Mouse (Mus musculus) T-cell, adult 66 days (primary cell): ENCODE data around the gene Myl6. TPM values are rescaled to one million over a fixed set of nuclear protein-coding genes. Genes with fewer than 3 reads are reported as not detected.

ENCODE experiments used
- total RNA-seq, 2 experiments: library from RNA; stranded (reverse); gene quantifications; 3 replicates in 1 of 2; 4 replicates in 1 of 2; pipeline ENCODE4 v1.2.4; 2023

Gene Myl6
- 100 to 1,000 TPM; 743 to 795 TPM for total RNA-seq

DNA sequence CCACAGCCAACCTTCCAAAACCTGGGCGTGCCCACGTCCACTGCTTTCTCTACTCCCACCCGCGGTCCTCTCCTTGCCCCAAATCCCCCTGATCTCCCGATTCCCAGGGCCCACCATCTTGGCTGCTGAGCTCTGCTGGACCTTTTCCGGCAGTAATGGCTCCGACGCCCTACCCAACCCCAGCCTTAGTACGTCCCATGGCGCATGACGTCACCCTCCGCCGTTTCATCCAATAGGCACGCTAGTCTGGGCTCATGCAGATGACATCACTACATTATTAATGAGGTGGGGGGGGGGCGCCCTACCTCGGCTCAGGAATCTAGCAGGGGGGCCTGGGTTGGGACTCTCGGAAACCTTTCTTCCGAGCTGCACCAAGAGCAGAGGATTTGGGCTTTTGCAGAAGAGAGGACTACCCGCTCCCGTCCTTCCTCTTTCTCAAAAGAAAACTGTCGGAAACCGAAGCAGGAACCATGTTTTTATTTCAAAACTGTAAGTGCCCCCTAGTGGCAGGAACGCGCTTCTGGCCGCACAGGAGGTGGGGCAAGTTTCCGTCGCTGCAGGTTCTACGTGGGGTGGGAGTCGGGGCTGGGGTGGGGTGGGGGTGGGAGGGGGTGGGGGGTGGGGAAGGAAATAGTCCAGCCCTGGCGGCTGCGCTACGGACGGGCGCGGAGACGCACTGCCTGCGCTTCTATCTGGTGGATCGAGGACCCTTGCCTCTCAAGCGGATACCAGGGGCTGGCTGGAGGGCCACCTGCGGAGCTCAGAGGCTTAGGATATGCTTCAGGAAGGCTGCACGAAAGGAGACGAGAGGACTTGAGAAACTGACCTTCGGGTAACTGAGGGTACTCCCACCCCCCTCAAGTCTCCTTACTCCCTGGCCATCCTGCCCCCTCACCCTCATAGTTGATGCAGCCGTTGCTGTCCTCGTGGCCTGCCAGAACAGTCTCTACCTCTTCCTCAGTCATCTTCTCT lies at the start of gene Myl6:
Gene Myl6 (minus strand): TSS at position 451 of the 972 bp plus-strand sequence.

DNA sequence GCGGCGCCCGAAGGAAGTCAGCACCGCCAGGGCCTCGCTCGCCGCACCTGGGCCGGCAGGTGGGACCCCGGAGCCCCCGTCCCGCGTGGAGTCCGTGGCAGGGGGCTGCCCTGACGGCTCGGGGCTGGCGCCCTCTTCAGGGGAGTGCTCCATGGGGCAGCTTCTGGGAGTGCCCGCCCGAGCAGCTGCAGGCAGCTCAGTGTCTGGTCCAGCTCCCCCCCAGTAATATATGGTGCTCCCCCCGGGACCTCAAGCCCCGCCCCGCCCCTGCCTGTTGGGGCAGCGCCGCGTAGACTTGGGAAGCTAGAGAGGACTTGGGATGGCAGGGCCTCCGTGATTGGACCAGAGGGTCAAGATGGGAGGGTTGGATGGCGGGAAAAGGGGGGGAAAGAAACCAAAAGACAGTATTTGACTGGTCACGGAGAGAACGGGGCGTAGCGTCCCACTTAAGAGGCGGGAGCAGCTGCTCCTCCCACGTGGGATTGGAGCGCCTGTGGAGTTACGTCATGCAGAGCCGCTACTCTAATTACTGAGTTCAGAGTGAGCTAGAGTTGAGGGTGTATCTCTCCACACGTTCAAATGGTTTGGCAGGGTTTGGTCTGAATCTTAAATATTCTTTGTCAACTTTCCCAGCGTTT lies 31.8 kb upstream of the Myl6 start, which contains the start of gene Esyt1:
Gene Esyt1 (minus strand): TSS at position 201 of the 638 bp plus-strand sequence.

DNA sequence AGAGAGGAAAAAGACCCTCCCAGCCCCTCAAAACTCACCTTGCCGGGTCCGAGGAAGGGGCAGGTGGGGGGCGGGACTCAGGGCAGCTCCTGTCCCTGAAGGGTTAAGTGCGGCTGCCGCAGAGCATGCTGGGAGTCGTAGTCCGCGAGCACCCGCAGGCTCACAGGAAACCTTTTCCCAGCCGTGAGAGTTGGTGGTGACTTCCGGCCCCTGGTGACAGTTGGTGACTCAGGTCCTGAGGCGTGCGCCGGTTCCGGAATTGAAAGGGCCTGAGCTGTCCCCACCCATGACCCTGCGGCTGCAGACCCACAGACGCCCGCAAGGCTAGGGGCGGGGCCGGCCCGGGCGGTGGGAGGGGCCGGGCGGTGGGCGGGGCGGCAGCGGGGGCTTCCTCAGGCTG lies 4.6 kb upstream of the Myl6 start, which contains the start of gene Myl6b:
Gene Myl6b (minus strand): TSS at position 96 of the 400 bp plus-strand sequence.

DNA sequence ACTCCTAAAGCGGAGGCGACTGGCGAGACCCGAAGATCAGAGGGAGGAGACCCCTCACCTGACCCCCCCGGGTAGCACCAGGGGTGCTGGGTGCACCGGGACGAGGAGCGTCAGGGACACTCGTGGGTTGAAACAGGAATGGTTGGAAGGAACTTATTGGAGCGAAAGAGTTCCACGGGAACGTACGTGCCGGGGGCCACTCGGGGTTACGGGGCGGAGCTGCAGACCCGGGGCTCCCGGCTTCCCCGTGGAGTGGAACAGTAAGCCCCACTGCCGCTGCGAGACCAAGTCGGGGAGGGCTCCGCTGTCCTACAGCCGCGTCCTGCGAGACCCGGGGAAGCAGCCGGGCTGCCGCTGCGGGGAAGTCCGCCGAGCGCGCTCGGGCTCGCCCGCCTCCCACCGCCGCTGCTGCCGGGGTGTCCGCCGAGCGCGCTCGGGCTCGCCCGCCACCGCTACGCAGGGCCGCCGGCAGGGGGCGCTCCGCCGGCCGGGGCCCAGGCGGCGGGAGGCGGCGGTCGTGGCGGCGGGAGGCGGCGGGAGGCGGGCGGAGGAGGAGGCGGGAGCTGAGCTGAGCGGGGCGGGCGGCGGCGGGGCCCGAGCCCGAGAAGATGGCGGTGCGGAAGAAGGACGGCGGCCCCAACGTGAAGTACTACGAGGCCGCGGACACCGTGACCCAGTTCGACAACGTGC lies 35.1 kb downstream of the Myl6 start, which contains the start of gene Smarcc2:
Gene Smarcc2 (plus strand): TSS at position 530 of the 690 bp plus-strand sequence.

Other genes starting within 250 kb of the Myl6 start
- not detected for gene Apon, start 240.0 kb downstream of the Myl6 start, total RNA-seq
- not detected for gene Apof, start 225.5 kb downstream of the Myl6 start, total RNA-seq
- 10 to 100 TPM; 64.1 to 66.5 TPM for gene Stat2, start 223.6 kb downstream of the Myl6 start, total RNA-seq
- not detected for gene Il23a, start 195.4 kb downstream of the Myl6 start, total RNA-seq
- 10 to 100 TPM; 41.8 to 43.8 TPM for gene Pan2, start 190.8 kb downstream of the Myl6 start, total RNA-seq
- gene Cnpy2, start 171.7 kb downstream of the Myl6 start, total RNA-seq, result 10 to 100 TPM; 24.5 to 37.2 TPM
- gene Cs, start 156.4 kb downstream of the Myl6 start, total RNA-seq, result 10 to 100 TPM; 90.5 to 96.7 TPM
- gene Coq10a, start 125.1 kb downstream of the Myl6 start, total RNA-seq, result 10 to 100 TPM; 20.9 to 30.1 TPM
- gene Ankrd52, start 117.0 kb downstream of the Myl6 start, total RNA-seq, result 10 to 100 TPM; 56.8 to 58.4 TPM
- not detected for gene Slc39a5, start 92.9 kb downstream of the Myl6 start, total RNA-seq
- gene Nabp2, start 82.7 kb downstream of the Myl6 start, total RNA-seq, result 10 to 100 TPM; 45.8 to 50.9 TPM
- 10 to 100 TPM; 29.6 to 33.1 TPM for gene Rnf41, start 82.5 kb downstream of the Myl6 start, total RNA-seq
- 100 to 1,000 TPM; 140 to 150 TPM for gene Smarcc2, start 34.9 kb downstream of the Myl6 start, total RNA-seq
- under 1 TPM in 1 of 2 experiments, not detected in 1; 0.55 TPM for gene Myl6b, start 4.5 kb upstream of the Myl6 start, total RNA-seq
- 100 to 1,000 TPM; 294 to 296 TPM for gene Esyt1, start 31.7 kb upstream of the Myl6 start, total RNA-seq
- gene Zc3h10, start 53.6 kb upstream of the Myl6 start, total RNA-seq, result 10 to 100 TPM; 30.2 to 32.5 TPM
- 1,000 to 10,000 TPM; 4,550 to 4,559 TPM for gene Rpl41, start 55.2 kb upstream of the Myl6 start, total RNA-seq
- 10 to 100 TPM; 77.4 to 82.8 TPM for gene Pa2g4, start 71.8 kb upstream of the Myl6 start, total RNA-seq
- 1 to 10 TPM in 1 of 2 experiments, under 1 TPM in 1; 0.89 to 1.2 TPM for gene Erbb3, start 95.5 kb upstream of the Myl6 start, total RNA-seq
- 1,000 to 10,000 TPM; 1,408 to 1,573 TPM for gene Rps26, start 132.6 kb upstream of the Myl6 start, total RNA-seq
- gene Ikzf4, start 151.8 kb upstream of the Myl6 start, total RNA-seq, result 10 to 100 TPM in 1 of 2 experiments, 1 to 10 TPM in 1; 9.4 to 11.5 TPM
- 10 to 100 TPM; 10.5 to 14.2 TPM for gene Suox, start 179.9 kb upstream of the Myl6 start, total RNA-seq
- gene Rab5b, start 202.1 kb upstream of the Myl6 start, total RNA-seq, result 10 to 100 TPM; 40.9 to 46.5 TPM
- gene Pmel, start 210.1 kb upstream of the Myl6 start, total RNA-seq, result under 1 TPM in 1 of 2 experiments, not detected in 1; 0.58 TPM
- 10 to 100 TPM; 31.2 to 34.3 TPM for gene Cdk2, start 210.9 kb upstream of the Myl6 start, total RNA-seq